8 mouse cellular contexts compared by ENCODE assay signal in genomic region chr15:8445951-8446419, GRCm38 (mm10). TPM values are rescaled to one million over a fixed set of nuclear protein-coding genes. Genes with fewer than 3 reads are reported as not detected.
DNase-seq lines count a peak whose midpoint lies in the region; ATAC-seq and TF ChIP-seq lines count a peak whose summit lies in the region.

No protein-coding gene starts in this region.

- peaks cover 90% of the 10 kb centered on the region for H3K79me2 ChIP-seq in C2C12 (ENCODE audit: control insufficient read depth, insufficient read depth)

- POLR2A ChIA-PET in Patski (lab: Charles Lee), result interaction anchor here (0.7 kb wide), 1 partner anchor 11 kb away, joined by 6 read pairs; no protein-coding TSS in a partner anchor

- TF ChIP-seq CTCF in C2C12 (IDR thresholded peaks at IDR 0.05; ENCODE audit: control insufficient read depth, insufficient read depth, insufficient read length) (no peak), Patski (IDR thresholded peaks at IDR 0.05) (no peak)

- no peaks in the 10 kb centered on the region for H3K36me3 ChIP-seq in C2C12 (ENCODE audit: control insufficient read depth, insufficient read depth)
- H3K36me3 ChIP-seq in lung, embryonic 16.5 days (ENCODE audit: control insufficient read depth, insufficient read depth, low read length), result no peaks in the 10 kb centered on the region

- no peaks in the 10 kb centered on the region for H3K9me3 ChIP-seq in lung, embryonic 16.5 days (ENCODE audit: control insufficient read depth, low read length)

- peak overlapping the region; percentile 12 for H3ac ChIP-seq in C2C12 (ENCODE audit: control insufficient read depth, insufficient read length, low read depth)

- 1% methylated on average over 19 of the region's 19 CpGs for WGBS in lung, embryonic 16.5 days

- peaks cover 56% of the 10 kb centered on the region for H3K79me3 ChIP-seq in C2C12 (ENCODE audit: low read depth)

- peak overlapping the region; percentile 94 for H3K4me3 ChIP-seq in C2C12 (ENCODE audit: insufficient read depth, poor library complexity, severe bottlenecking)
- peak overlapping the region; percentile 96 for H3K4me3 ChIP-seq in lung, embryonic 16.5 days (ENCODE audit: low read length)

- peak overlapping the region; percentile 99 for H3K9ac ChIP-seq in lung, embryonic 16.5 days (ENCODE audit: low read length)

- H3K4me2 ChIP-seq in lung, embryonic 16.5 days (ENCODE audit: low read depth, low read length), result peak overlapping the region; percentile 90

- ATAC-seq in Patski, result peak; percentile 11
- ATAC-seq in lung, embryonic 16.5 days (ENCODE audit: low read depth), result no peak

- peaks cover 9% of the 10 kb centered on the region for H3K4me1 ChIP-seq in lung, embryonic 16.5 days (replicated peaks; ENCODE audit: control insufficient read depth, insufficient read depth, low read length)

- no peak for DNase-seq in Patski (ENCODE audit: low read depth, low spot score)
- DNase-seq in cerebellum, postnatal 25 days, result peak; percentile 28 to 31
- DNase-seq in heart, adult 18-20 months, result peak; percentile 32 to 56
- DNase-seq in kidney, adult 11 months, result peak; percentile 31
- peak; percentile 57 for DNase-seq in retina, postnatal 1 day
- no peak for DNase-seq in layer of hippocampus, adult 18-20 months (ENCODE audit: low spot score in 2 of 2)

- CTCF ChIA-PET in Patski (lab: Charles Lee), result interaction anchor here (1.0 kb wide), 3 partner anchors 13 to 151 kb away, joined by 3 to 6 read pairs (median 4); no protein-coding TSS in a partner anchor

- H3K27ac ChIP-seq in lung, embryonic 16.5 days (ENCODE audit: low read length), result peak overlapping the region; percentile 70

- no peaks in the 10 kb centered on the region for H3K27me3 ChIP-seq in C2C12 (ENCODE audit: control insufficient read depth, insufficient read depth, insufficient read length)
- H3K27me3 ChIP-seq in Patski, result no peaks in the 10 kb centered on the region
- H3K27me3 ChIP-seq in lung, embryonic 16.5 days (ENCODE audit: control insufficient read depth, insufficient read depth, low read depth, low read length), result no peaks in the 10 kb centered on the region

- in situ Hi-C loops in Patski (cut with MboI; ENCODE audit: low pct_unique_long_range_greater_than_20kb), result loop anchor here (5.0 kb wide), 2 partner anchors 64 to 141 kb away; no protein-coding TSS in a partner anchor

TF ChIP-seq in C2C12, 6 proteins besides CTCF, POLR2A, EP300 and RAD21:
- TF ChIP-seq MYOG (IDR thresholded peaks at IDR 0.05; ENCODE audit: control insufficient read depth, extremely low read depth, insufficient read length), result no peak
- TF ChIP-seq FOSL1 (IDR thresholded peaks at IDR 0.05; ENCODE audit: insufficient read depth, low read length, poor library complexity, severe bottlenecking), result no peak
- no peak for TF ChIP-seq MYOD1 (IDR thresholded peaks at IDR 0.05; ENCODE audit: control insufficient read depth, insufficient read length, low read depth)
- no peak for TF ChIP-seq USF1 (IDR thresholded peaks at IDR 0.05; ENCODE audit: low read depth)
- TF ChIP-seq MAX (IDR thresholded peaks at IDR 0.05), result no peak
- no peak for TF ChIP-seq CEBPB (IDR thresholded peaks at IDR 0.05; ENCODE audit: low read depth)

RNA-seq across cellular contexts. Expression of gene Nipbl, which starts 1.7 kb away (rescaled TPM):
- 6.0 TPM for polyA plus RNA-seq in C2C12 (2012; fragmentation: generic; extraction: Trizol)
- polyA plus RNA-seq in Patski (2021), result 37.4 TPM
- 10 to 100 TPM; 25.7 to 29.3 TPM for total RNA-seq in heart, adult 18-20 months (2021)
- 16.2 and 17.8 TPM in 2 replicates for polyA plus RNA-seq in lung, embryonic 16.5 days (2015; fragmentation: Nextera tagmentation; extraction: Ambion mirVana)
- 10 to 100 TPM; 32.6 to 32.9 TPM for total RNA-seq in layer of hippocampus, adult 18-20 months (2021)

Comparison
In these comparisons a context has a peak if more than half of its experiments do, and no peak if none do; other contexts are left out.
1. DNase-seq: peak in cerebellum, postnatal 25 days (2 of 2), heart, adult 18-20 months (2 of 2), kidney, adult 11 months (single experiment) and retina, postnatal 1 day (single experiment); none in Patski (single experiment) and layer of hippocampus, adult 18-20 months (0 of 2).